Mouse (Mus musculus) limb, embryonic 14.5 days (tissue): ENCODE results near the gene Lcmt1. TPM values are rescaled to one million over a fixed set of nuclear protein-coding genes. Genes with fewer than 3 reads are reported as not detected.

ENCODE experiments used
- ATAC-seq: fragments of 200-750 bp; cut with Nextera tagmentation; 2 replicates; pipeline ENCODE4 v1.8.0; 2017; ENCODE audit warnings: low read depth, moderate number of reproducible peaks, moderate TSS enrichment; ENCODE audit not compliant: low FRiP score
- DNase-seq: peaks from one replicate; pipeline ENCODE4 v3.0.0-alpha.2; 2015; ENCODE audit warnings: low spot score
- H3K27ac ChIP-seq: fragments of 300-500 bp; sonication (generic); replicated peaks from 2 replicates; pipeline ENCODE4 v1.5.1; 2014; ENCODE audit warnings: low read depth, mild to moderate bottlenecking, low read length, moderate library complexity, mixed read lengths
- H3K27me3 ChIP-seq: fragments of 300-500 bp; sonication (generic); 2 replicates; pipeline ENCODE4 v1.6.1; 2014; ENCODE audit warnings: low read length, mixed read lengths; ENCODE audit not compliant: control insufficient read depth, insufficient read depth
- H3K36me3 ChIP-seq: fragments of 300-500 bp; sonication (generic); 2 replicates; pipeline ENCODE4 v1.6.1; 2014; ENCODE audit warnings: mild to moderate bottlenecking, low read length, moderate library complexity, mixed read lengths; ENCODE audit not compliant: control insufficient read depth, insufficient read depth
- H3K4me1 ChIP-seq: fragments of 300-500 bp; sonication (generic); 2 replicates; pipeline ENCODE4 v1.6.1; 2014; ENCODE audit warnings: antibody characterized with exemption, low read length, mixed read lengths; ENCODE audit not compliant: control insufficient read depth, insufficient read depth
- H3K4me2 ChIP-seq: fragments of 300-500 bp; sonication (generic); replicated peaks from 2 replicates; pipeline ENCODE4 v1.6.1; 2014; ENCODE audit warnings: low read depth, mild to moderate bottlenecking, low read length, moderate library complexity; ENCODE audit not compliant: severe bottlenecking
- H3K4me3 ChIP-seq: fragments of 300-500 bp; sonication (generic); replicated peaks from 2 replicates; pipeline ENCODE4 v1.5.1; 2014; ENCODE audit warnings: low read length
- H3K9ac ChIP-seq: fragments of 300-500 bp; sonication (generic); 2 replicates; pipeline ENCODE4 v1.6.1; 2014; ENCODE audit warnings: mild to moderate bottlenecking, low read depth, low read length, moderate library complexity; ENCODE audit not compliant: severe bottlenecking
- H3K9me3 ChIP-seq: fragments of 300-500 bp; sonication (generic); 2 replicates; pipeline ENCODE4 v1.6.1; 2016; ENCODE audit warnings: low read length; ENCODE audit not compliant: control insufficient read depth
- POLR2A ChIP-seq: fragments of 200-500 bp; IDR thresholded peaks from 2 replicates; pipeline ENCODE4 v1.8.0; 2012; ENCODE audit warnings: inconsistent platforms, mild to moderate bottlenecking, moderate library complexity, borderline replicate concordance; ENCODE audit not compliant: insufficient read depth, insufficient read length; ENCODE audit errors: extremely low read depth
- WGBS: fragments of 180-500 bp; shearing (Covaris S2); extraction: QIAGEN DNeasy Blood & Tissue Kit; methylation state at CpG from one replicate; pipeline ENCODE4 v1.1.7; 2014; 5-methylcytosine and 5-hydroxymethylcytosine counted together
- polyA plus RNA-seq, 2 experiments: library from polyadenylated mRNA; depleted of rRNA in 1 of 2; stranded (reverse) in 1 of 2; unstranded in 1 of 2; fragments of >200 nt; fragmentation: Nextera tagmentation in 1 of 2; extraction: Ambion mirVana in 1 of 2; gene quantifications; 2 replicates each; pipeline versions ENCODE4 v1.2.1 to v1.2.3; 2012 to 2014

Gene Lcmt1
- polyA plus RNA-seq, 2 experiments: 35.2 to 44.2 TPM

DNA sequence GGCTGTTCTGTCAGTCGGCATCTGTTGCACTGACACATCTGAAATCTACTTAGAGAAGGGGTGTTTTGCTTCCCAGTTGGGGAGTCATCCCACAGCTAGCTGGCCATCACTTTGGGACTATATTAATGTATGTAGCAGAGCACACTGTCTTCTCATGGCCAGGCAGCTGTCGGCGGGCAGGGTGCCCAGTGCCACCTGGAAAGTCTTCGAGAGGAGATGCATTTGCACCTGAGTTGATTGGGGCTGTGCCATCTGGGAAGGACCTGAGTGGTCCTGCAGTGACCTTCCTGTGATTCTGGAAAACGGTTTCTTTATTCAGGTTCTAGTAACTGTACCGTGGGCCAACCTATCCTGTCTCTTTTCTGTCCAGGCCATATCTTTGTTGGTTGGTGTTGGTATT lies 54.7 kb downstream of the Lcmt1 start:
- Histone ChIP-seq H3K4me2 (no peak overlapping the region), H3K27me3 (no peaks in the 10 kb centered on the region), H3K4me3 (no peak overlapping the region), H3K9me3 (no peaks in the 10 kb centered on the region), H3K27ac (no peak overlapping the region), H3K9ac (no peak overlapping the region), H3K36me3 (peaks cover 30% of the 10 kb centered on the region), H3K4me1 (no peaks in the 10 kb centered on the region)
- WGBS: 85% methylated on average over 6 of the region's 6 CpGs
- no peak for ATAC-seq
- DNase-seq: no peak
- no peak for TF ChIP-seq POLR2A

DNA sequence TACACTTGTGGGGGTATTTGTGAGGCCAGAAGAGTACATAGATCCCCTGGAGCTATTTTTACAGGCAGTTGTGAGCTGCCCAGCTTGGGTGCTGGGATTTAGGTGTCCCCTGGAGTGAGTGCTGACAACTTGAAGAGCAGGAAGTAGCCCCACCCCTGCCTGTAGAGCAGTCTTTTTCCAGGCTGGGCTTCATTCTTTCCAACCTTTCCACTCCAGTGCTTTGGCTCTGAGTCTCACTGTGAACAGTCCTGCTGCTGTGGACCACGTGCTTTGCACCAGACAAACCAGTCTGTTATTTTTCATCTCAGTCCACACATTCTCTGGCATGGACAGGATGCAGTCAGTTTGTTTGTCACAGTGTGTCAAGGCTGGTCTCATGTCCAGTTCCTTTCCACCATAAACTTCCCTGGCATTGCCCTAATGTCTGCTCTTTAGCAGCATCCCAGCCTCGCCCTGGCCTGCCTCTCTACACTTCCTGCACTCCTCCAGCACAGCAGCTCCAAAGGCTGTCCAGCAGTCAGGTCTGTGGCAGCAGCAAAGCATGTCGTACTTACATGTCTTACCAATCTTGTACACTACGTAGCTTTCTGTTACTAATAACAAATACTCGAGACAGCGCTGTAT lies 55.7 kb downstream of the Lcmt1 start:
- no peak overlapping the region for H3K9ac ChIP-seq
- no peak overlapping the region for H3K4me2 ChIP-seq
- H3K36me3 ChIP-seq: peaks cover 38% of the 10 kb centered on the region
- no peak overlapping the region for H3K4me3 ChIP-seq
- 85% methylated on average over 6 of the region's 6 CpGs for WGBS
- DNase-seq (no peak), ATAC-seq (no peak)
- TF ChIP-seq POLR2A: no peak
- H3K27ac ChIP-seq: no peak overlapping the region
- H3K4me1 ChIP-seq: no peaks in the 10 kb centered on the region
- H3K27me3 ChIP-seq: no peaks in the 10 kb centered on the region
- no peaks in the 10 kb centered on the region for H3K9me3 ChIP-seq

DNA sequence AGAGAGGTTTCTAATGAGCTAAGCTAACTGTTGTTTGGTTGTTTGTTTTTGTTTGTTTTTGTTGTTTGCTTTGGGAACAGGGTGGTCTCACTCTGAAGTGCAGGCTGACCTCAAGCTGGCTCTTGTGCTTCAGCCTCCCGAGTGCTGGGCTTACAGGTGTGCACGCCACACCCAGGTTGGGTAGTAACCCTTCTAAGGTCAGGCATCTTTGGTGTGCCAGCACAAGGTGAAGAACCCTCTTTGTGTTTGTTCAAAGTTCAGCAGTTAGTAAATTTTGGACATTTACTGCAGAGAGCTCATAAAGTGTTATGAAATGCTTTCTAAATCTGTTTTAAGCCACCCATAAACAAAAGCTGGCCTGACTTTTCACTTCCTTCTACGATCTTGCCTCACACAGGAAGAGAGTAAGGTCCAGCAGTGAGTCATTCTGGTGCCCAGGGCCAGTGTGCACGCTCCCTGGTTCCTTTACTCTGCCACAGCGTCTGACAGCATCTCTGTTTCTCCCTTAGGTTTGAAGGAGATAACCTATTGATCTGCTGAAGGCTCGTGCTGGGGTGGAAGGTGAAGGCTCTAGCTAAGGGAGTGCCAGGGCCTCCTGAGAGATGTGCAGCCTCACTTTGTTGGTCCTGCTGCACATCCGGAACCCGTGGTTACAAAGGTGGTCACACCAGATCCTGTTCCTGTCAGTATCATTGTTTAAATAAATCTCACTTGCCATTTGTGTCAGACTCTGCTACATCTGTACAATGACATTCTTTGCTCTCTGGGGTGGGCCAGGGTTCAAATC lies 60.2 kb downstream of the Lcmt1 start:
- TF ChIP-seq POLR2A: no peak
- Histone ChIP-seq H3K4me2 (no peak overlapping the region), H3K27ac (no peak overlapping the region), H3K36me3 (peaks cover 18% of the 10 kb centered on the region), H3K9ac (no peak overlapping the region), H3K4me3 (no peak overlapping the region), H3K9me3 (no peaks in the 10 kb centered on the region), H3K27me3 (no peaks in the 10 kb centered on the region), H3K4me1 (no peaks in the 10 kb centered on the region)
- no peak for ATAC-seq
- no peak for DNase-seq
- 84% methylated on average over 8 of the region's 8 CpGs for WGBS

DNA sequence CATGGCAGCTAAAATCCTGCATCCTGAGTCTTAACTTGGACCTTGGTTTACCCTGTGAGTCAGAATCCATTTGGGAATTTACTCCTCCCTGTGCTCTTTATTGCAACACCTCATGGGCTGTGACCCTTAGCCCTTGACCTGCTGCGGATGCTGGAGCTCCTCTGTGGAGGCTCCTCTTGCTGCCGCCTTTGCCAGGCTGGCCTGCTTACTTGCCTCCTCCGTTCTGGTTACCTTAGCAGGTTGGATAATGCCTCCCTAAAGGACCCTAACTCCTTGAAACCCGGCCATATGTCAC lies 60.8 kb downstream of the Lcmt1 start:
- 69% methylated on average over 4 of the region's 4 CpGs for WGBS
- DNase-seq (no peak), ATAC-seq (no peak)
- no peak overlapping the region for H3K27ac ChIP-seq
- peaks cover 15% of the 10 kb centered on the region; the same call in 1 of the 2 replicates for H3K36me3 ChIP-seq
- no peak overlapping the region for H3K4me2 ChIP-seq
- no peaks in the 10 kb centered on the region for H3K9me3 ChIP-seq
- no peaks in the 10 kb centered on the region for H3K27me3 ChIP-seq
- no peak overlapping the region for H3K9ac ChIP-seq
- TF ChIP-seq POLR2A: no peak
- no peaks in the 10 kb centered on the region for H3K4me1 ChIP-seq
- no peak overlapping the region for H3K4me3 ChIP-seq

DNA sequence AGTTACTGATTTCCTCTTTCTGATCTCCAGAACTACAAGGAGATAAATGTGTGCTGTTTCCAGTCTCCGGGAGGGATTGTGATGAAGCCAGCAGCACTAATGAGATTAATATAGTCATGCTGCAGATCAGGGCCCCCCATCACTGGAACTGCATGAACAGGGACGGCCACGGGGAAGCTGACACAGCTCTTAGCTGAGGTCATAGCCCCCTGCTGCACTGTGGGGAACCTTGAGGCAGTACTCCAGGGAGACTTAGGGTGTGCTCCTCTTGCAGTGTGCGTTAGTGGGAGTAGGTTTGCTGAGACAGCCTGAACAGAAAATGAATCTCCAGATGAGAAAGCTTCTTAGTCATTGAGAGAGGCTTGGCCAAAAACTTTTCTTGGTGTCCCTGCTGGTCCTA lies 61.6 kb downstream of the Lcmt1 start:
- no peaks in the 10 kb centered on the region for H3K27me3 ChIP-seq
- H3K9me3 ChIP-seq: no peaks in the 10 kb centered on the region
- 70% methylated on average over 4 of the region's 4 CpGs for WGBS
- H3K4me3 ChIP-seq: no peak overlapping the region
- DNase-seq: no peak
- H3K4me1 ChIP-seq: no peaks in the 10 kb centered on the region
- no peak overlapping the region for H3K4me2 ChIP-seq
- no peak overlapping the region for H3K9ac ChIP-seq
- H3K27ac ChIP-seq: no peak overlapping the region
- H3K36me3 ChIP-seq: peaks cover 15% of the 10 kb centered on the region; the same call in 1 of the 2 replicates
- no peak for TF ChIP-seq POLR2A
- no peak for ATAC-seq
